Mouse (Mus musculus): ENCODE data around the gene Cdc42ep1. TPM values are rescaled to one million over a fixed set of nuclear protein-coding genes. Genes with fewer than 3 reads are reported as not detected.
"Not testable (repeated sequence)": the region's sequence is repeated elsewhere in the genome, so short reads cannot be mapped to it uniquely, and the experiment has no call there.

Gene Cdc42ep1
- total and polyA plus RNA-seq, 2 experiments = 6.5 to 39.7 TPM

GRCm38 (mm10) chr15:78846352-78846751, 3.9 kb downstream of the Cdc42ep1 start:
- Histone ChIP-seq H3K4me3 (ENCODE audit: insufficient read depth, low read depth, low read length) (no peak overlapping the region), H3K4me1 (ENCODE audit: control insufficient read depth, insufficient read depth, low read length) (peaks cover 40% of the 10 kb centered on the region), H3K9ac (ENCODE audit: low read depth, low read length) (peak overlapping the region; percentile 28; the same call in 1 of the 2 replicates), H3K79me2 (ENCODE audit: control insufficient read depth, insufficient read depth, low read length) (peaks cover 15% of the 10 kb centered on the region; the same call in 1 of the 2 replicates), H3K27ac (replicated peaks; ENCODE audit: insufficient read depth, low read depth, low read length) (peak overlapping the region; percentile 99), H3K27me3 (ENCODE audit: control insufficient read depth, insufficient read depth, low read length) (no peaks in the 10 kb centered on the region), H3K36me3 (ENCODE audit: control insufficient read depth, insufficient read depth, low read length) (no peaks in the 10 kb centered on the region)
- DNase-seq (ENCODE audit: extremely low read depth, low read depth, low spot score) = no peak
- WGBS = 27% methylated on average over 8 of the region's 8 CpGs
- no peak for TF ChIP-seq CTCF (IDR thresholded peaks at IDR 0.05; ENCODE audit: low read depth, low read length)
- TF ChIP-seq POLR2A (IDR thresholded peaks at IDR 0.05; ENCODE audit: extremely low read depth, insufficient read depth, low read length) = no peak

- DNase-seq (ENCODE audit: extremely low read depth, low read depth, low spot score); H3K36me3 ChIP-seq (ENCODE audit: control insufficient read depth, insufficient read depth, low read length); H3K4me3 ChIP-seq (ENCODE audit: insufficient read depth, low read depth, low read length); H3K27me3 ChIP-seq (ENCODE audit: control insufficient read depth, insufficient read depth, low read length); H3K9ac ChIP-seq (ENCODE audit: low read depth, low read length); H3K27ac ChIP-seq (replicated peaks; ENCODE audit: insufficient read depth, low read depth, low read length): not testable (repeated sequence)
- H3K4me1 ChIP-seq (ENCODE audit: control insufficient read depth, insufficient read depth, low read length) = peaks cover 38% of the 10 kb centered on the region
- 67% methylated on average over 7 of the region's 7 CpGs for WGBS
- H3K79me2 ChIP-seq (ENCODE audit: control insufficient read depth, insufficient read depth, low read length) = peaks cover 15% of the 10 kb centered on the region; the same call in 1 of the 2 replicates
These were observed 4.4 kb downstream of the Cdc42ep1 start for GRCm38 (mm10) chr15:78846805-78847204.

GRCm38 (mm10) chr15:78848467-78848866, 6.0 kb downstream of the Cdc42ep1 start:
- peaks cover 35% of the 10 kb centered on the region for H3K4me1 ChIP-seq (ENCODE audit: control insufficient read depth, insufficient read depth, low read length)
- no peak overlapping the region for H3K4me3 ChIP-seq (ENCODE audit: insufficient read depth, low read depth, low read length)
- peak; percentile 89 for DNase-seq (ENCODE audit: extremely low read depth, low read depth, low spot score)
- no peak overlapping the region for H3K9ac ChIP-seq (ENCODE audit: low read depth, low read length)
- no peaks in the 10 kb centered on the region for H3K27me3 ChIP-seq (ENCODE audit: control insufficient read depth, insufficient read depth, low read length)
- H3K27ac ChIP-seq (replicated peaks; ENCODE audit: insufficient read depth, low read depth, low read length) = no peak overlapping the region
- WGBS = 11% methylated on average over 5 of the region's 5 CpGs
- peaks cover 11% of the 10 kb centered on the region; the same call in 1 of the 2 replicates for H3K79me2 ChIP-seq (ENCODE audit: control insufficient read depth, insufficient read depth, low read length)
- no peaks in the 10 kb centered on the region for H3K36me3 ChIP-seq (ENCODE audit: control insufficient read depth, insufficient read depth, low read length)
- TF ChIP-seq POLR2A (IDR thresholded peaks at IDR 0.05; ENCODE audit: extremely low read depth, insufficient read depth, low read length) (no peak), CTCF (IDR thresholded peaks at IDR 0.05; ENCODE audit: low read depth, low read length) (peak; percentile 94)

GRCm38 (mm10) chr15:78849485-78849884, 7.1 kb downstream of the Cdc42ep1 start:
- H3K9ac ChIP-seq (ENCODE audit: low read depth, low read length) = no peak overlapping the region
- H3K27ac ChIP-seq (replicated peaks; ENCODE audit: insufficient read depth, low read depth, low read length) = no peak overlapping the region
- H3K36me3 ChIP-seq (ENCODE audit: control insufficient read depth, insufficient read depth, low read length) = no peaks in the 10 kb centered on the region
- 87% methylated on average over 12 of the region's 12 CpGs for WGBS
- DNase-seq (ENCODE audit: extremely low read depth, low read depth, low spot score) = no peak
- no peak for TF ChIP-seq CTCF (IDR thresholded peaks at IDR 0.05; ENCODE audit: low read depth, low read length)
- no peak for TF ChIP-seq POLR2A (IDR thresholded peaks at IDR 0.05; ENCODE audit: extremely low read depth, insufficient read depth, low read length)
- H3K4me1 ChIP-seq (ENCODE audit: control insufficient read depth, insufficient read depth, low read length) = peaks cover 31% of the 10 kb centered on the region
- H3K79me2 ChIP-seq (ENCODE audit: control insufficient read depth, insufficient read depth, low read length) = peaks cover 8% of the 10 kb centered on the region; the same call in 1 of the 2 replicates
- no peak overlapping the region for H3K4me3 ChIP-seq (ENCODE audit: insufficient read depth, low read depth, low read length)
- H3K27me3 ChIP-seq (ENCODE audit: control insufficient read depth, insufficient read depth, low read length) = no peaks in the 10 kb centered on the region

- peak overlapping the region; percentile 7; the same call in 1 of the 2 replicates for H3K27ac ChIP-seq (replicated peaks; ENCODE audit: insufficient read depth, low read depth, low read length)
- H3K27me3 ChIP-seq (ENCODE audit: control insufficient read depth, insufficient read depth, low read length) = no peaks in the 10 kb centered on the region
- no peak overlapping the region; the same call in 1 of the 2 replicates for H3K9ac ChIP-seq (ENCODE audit: low read depth, low read length)
- DNase-seq (ENCODE audit: extremely low read depth, low read depth, low spot score) = no peak
- 52% methylated on average over 14 of the region's 15 CpGs for WGBS
- peaks cover 25% of the 10 kb centered on the region for H3K4me1 ChIP-seq (ENCODE audit: control insufficient read depth, insufficient read depth, low read length)
- TF ChIP-seq POLR2A (IDR thresholded peaks at IDR 0.05; ENCODE audit: extremely low read depth, insufficient read depth, low read length) = no peak
- no peaks in the 10 kb centered on the region for H3K36me3 ChIP-seq (ENCODE audit: control insufficient read depth, insufficient read depth, low read length)
- H3K4me3 ChIP-seq (ENCODE audit: insufficient read depth, low read depth, low read length) = no peak overlapping the region
- peaks cover 8% of the 10 kb centered on the region; the same call in 1 of the 2 replicates for H3K79me2 ChIP-seq (ENCODE audit: control insufficient read depth, insufficient read depth, low read length)
These were observed 7.8 kb downstream of the Cdc42ep1 start for GRCm38 (mm10) chr15:78850059-78850824.

GRCm38 (mm10) chr15:78850944-78851343, 8.5 kb downstream of the Cdc42ep1 start:
- Histone ChIP-seq H3K36me3 (ENCODE audit: control insufficient read depth, insufficient read depth, low read length) (no peaks in the 10 kb centered on the region), H3K27me3 (ENCODE audit: control insufficient read depth, insufficient read depth, low read length) (no peaks in the 10 kb centered on the region), H3K4me1 (ENCODE audit: control insufficient read depth, insufficient read depth, low read length) (peaks cover 19% of the 10 kb centered on the region), H3K79me2 (ENCODE audit: control insufficient read depth, insufficient read depth, low read length) (peaks cover 8% of the 10 kb centered on the region; the same call in 1 of the 2 replicates), H3K9ac (ENCODE audit: low read depth, low read length) (no peak overlapping the region), H3K27ac (replicated peaks; ENCODE audit: insufficient read depth, low read depth, low read length) (no peak overlapping the region), H3K4me3 (ENCODE audit: insufficient read depth, low read depth, low read length) (no peak overlapping the region)
- 38% methylated on average over 6 of the region's 6 CpGs for WGBS
- TF ChIP-seq CTCF (IDR thresholded peaks at IDR 0.05; ENCODE audit: low read depth, low read length) (no peak), POLR2A (IDR thresholded peaks at IDR 0.05; ENCODE audit: extremely low read depth, insufficient read depth, low read length) (no peak)
- no peak for DNase-seq (ENCODE audit: extremely low read depth, low read depth, low spot score)
